Mouse (Mus musculus) frontal cortex, postnatal 10 days (tissue): ENCODE data around the gene Galnt17.

Experiments
- DNase-seq, 2 experiments: peaks; one replicate each; pipeline ENCODE4 v3.0.0; 2022; ENCODE audit warnings: low spot score in 2 of 2, mixed read lengths in 1 of 2

The Galnt17 gene

DNA sequence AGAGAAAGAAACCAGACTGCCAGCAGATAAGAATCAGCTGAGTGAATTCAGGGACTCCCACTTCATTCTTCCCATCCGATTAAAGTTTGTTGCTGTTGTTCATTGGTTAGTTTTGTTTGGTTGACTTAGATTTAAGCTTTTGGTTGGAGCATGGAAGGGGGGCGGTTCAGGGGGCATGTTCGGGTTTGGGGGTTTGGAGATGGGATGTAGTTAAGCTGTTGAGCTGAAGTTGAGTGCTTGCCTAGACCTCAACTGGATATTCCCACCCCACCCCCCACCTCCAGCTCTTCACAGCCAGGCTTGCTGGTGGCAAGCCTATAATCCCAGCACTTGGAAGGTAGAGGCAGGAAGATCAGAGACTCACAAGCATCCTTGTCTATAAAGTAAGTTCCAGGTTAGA is at the start of gene Galnt17:
Gene Galnt17 (minus strand): TSS at position 101 of the 400 bp plus-strand sequence.
- DNase-seq, result no peak

DNA sequence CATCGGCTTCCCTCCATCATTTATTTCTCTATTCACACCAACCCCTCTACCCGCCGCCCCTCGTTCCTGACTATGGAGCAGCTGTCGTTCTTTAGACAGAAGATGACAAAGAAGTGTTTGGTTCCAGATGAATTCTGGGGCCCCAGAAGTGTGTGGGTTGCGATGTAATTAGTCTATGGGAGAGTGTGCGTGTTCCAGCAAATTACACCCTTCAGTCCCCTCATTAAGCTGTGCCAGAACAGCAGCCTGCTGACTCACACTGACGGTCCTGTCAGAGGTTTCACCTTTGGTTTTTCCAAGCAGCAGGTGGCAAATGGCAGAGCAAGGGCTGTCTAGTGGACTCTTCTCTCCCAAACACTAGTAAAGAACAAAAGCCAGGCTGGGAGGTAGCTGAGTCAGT is 26.2 kb upstream of the Galnt17 start:
- DNase-seq, result no peak

- no peak for DNase-seq
These were observed 13.0 kb upstream of the Galnt17 start for GRCm38 (mm10) chr5:131321286-131321685.

DNA sequence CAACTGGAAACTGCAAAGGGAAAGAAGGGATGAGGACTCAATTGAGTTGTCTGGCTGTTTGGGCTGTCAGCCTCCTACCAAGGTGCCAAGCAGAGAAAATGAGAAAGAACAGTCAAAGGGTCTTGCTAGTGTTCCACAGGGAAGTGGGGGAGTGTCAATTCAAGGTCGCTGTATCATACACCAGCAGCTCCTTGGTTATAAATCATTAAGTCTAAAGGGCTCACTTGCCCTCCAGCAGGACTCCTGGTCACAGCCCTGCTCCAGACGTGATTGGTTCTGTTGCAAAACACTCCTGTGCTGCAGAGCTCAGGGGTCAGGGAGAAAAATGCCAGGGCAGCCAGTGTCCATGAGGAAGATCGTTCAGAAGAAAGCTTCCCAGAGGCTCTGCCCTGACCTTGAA is 11.3 kb upstream of the Galnt17 start:
- no peak for DNase-seq

GRCm38 (mm10) chr5:131319141-131319540 is 10.8 kb upstream of the Galnt17 start:
- DNase-seq, result no peak

DNA sequence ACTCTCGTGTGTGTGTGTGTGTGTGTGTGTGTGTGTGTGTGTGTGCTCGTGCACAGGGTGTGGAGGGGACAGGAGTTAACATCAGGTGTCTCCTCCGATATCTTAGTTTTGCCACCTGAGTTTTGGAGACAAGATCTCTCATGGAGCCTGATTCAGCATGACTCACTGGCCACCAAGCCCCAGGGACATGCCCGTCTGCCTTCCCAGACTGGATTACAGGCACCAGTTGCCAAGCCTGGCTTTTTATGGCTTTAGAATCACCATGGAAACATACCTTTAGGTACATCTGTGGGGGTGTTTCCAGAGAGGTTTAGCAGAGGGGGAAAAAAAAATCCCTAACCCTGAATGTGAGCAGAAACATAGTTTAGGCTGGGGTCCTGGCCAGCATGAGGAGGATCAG is 6.7 kb upstream of the Galnt17 start:
- DNase-seq, result no peak

DNA sequence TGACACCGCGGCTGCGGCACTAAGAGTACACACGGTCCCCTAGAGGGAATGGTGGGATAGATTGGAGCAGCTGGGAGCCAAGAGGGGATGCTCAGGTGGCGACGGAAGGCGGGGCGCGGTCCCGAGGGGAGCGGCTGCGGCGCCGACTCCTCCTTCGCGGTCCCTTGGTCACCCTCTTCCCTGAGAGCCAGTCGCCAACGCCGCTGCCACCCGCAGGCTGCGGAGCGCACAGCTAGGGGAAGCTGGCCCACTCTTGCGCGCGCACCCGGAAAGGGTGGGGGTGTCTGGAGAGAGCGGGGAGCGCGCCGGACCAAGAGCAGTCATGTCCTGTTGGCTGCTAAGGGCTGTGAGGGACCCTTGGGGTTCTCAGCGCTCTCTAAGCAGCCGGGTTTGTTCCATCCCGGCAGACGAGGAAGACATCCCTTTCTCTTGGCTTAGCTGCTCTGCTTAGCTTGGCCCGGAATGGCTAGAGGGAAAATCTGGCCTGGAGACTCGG is 593 bp downstream of the Galnt17 start:
- peak; percentile 72 to 78 for DNase-seq

DNA sequence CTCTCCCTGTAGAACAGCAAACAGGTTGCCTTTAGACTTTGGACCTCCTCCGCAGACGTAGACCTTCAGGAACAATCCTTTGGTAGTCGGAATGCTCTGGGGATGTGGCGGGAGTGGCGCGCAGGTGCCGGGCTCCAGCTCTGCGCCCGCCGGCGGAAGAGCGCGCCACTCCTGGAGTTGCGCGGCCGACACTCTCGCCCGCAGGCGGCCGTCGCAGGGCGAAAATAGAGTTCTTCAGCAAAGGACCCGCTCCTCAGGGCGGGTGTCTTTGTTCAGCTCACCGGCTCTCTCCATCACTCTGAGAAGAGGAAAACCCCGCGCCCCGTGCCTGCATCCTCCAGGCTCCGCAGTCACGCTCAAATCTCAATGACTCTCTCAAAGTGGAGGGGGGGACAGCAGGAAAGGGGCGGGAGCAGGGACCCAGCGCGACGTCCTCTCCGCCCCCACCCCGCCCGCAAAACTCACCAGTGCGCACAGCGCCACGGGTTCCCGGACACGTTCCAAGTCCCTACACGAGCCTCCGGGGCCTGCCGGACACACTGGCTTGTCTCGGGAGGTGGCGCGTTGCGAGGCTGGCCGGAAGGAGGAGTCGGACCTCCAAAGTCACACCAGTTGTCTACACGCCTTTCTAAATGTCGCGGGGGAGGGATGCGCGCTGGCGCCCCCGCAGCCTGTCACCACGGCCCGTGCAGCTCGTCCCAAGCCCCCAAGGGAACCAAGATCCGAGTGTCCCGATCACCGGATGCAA is 1.2 kb downstream of the Galnt17 start:
- DNase-seq, result peak; percentile 11 to 39

DNA sequence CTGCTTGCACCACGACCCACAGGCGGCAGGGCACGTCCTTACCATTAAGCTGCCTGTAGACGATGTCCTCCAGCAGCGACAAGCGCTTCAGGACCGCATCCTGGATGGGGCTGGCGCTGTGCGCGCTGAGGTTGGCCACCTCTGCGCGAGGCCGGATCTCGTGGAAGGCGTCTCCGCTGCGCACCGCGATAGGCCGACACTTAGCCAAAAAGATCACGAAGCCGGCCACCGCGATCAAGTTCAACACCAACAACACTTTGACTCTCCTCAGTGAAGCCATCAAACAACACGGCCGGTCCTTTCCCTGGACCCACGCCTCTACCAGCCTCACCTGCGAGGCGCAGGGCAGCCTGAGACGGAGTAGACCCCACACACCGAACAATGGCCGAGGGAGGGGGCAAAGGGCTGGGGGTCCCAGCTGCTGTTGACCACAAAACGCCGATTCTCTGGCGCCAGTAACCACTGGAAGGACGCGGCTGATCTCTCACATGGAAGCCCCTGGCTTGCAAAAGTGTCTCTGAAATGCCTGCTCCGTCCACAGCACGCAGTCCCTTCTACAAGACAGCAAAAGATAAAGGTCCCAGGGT is 1.9 kb downstream of the Galnt17 start:
- DNase-seq, result no peak

DNA sequence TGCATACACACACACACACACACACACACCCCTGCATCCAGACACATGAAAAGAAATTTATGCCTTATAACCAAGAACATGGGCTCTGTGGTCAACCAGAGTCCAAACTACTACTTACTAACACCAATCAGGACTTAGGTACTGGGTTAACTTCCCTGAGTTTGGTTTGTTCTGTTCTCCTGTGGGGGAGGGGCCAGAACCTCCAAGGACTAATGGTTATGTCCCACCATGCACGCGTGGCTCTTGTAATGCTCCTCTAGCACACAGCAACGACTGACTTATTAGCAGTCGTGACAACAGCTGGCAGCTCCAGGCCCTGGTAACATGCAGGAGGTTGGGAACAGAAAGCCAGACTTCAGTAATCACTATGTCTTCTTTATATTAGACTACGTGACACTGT is 3.1 kb downstream of the Galnt17 start:
- no peak for DNase-seq

- no peak for DNase-seq
These were observed 6.8 kb downstream of the Galnt17 start for GRCm38 (mm10) chr5:131301526-131301925.

DNA sequence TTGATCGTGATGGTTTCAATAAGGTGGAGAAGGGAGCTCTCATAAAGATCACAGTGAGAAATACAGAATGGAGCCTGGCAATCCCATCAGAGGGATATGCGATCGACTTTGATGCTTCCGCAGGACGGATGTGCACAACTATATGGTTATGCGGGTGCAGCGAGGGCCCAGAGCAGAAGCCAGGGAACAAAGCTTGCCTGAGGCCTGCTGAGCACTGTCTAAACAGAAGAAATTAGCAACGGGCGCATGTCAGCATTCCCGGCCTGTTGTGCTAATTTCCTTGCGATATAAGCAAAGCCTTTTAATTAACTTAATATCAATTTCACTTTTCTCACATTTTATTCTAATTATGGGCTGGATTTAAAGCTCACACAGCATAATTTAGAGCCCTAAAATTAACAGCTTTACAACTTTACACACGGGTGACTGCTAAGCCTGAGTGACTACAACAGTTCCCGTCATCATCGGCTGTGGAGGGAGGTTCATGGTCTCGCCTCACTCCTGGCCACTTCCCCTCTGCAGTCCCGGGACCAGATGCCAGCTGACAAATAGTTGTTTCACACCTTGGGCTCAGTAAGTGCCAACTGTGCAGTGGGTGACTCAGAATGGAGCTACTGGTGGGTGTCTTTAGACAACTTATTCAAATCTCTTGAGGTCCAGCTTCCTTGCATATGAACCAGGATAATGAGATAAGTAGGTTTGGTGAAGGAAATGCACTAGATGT is 14.4 kb downstream of the Galnt17 start:
- DNase-seq, result no peak

DNA sequence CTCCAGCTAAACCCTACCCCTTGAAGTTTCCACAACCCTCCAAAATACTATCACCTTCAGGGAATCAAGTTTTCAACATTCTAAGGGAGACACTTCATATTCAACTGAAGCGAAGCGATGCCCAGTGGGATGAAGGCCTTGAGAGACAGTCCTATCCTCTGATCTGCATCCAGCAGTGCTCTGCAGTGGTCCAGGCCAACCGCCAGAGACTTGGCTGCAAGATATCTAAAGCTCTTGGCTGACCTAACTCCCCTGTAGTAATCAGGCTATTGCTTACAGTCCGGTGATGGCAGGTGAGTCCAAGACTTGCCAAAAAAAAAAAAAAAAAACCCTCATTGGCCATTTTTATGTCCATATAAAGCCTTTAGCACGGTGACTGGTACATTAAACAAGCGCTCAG is 21.2 kb downstream of the Galnt17 start:
- DNase-seq, result no peak

- no peak for DNase-seq
These were observed 21.6 kb downstream of the Galnt17 start for GRCm38 (mm10) chr5:131286680-131287079.

DNA sequence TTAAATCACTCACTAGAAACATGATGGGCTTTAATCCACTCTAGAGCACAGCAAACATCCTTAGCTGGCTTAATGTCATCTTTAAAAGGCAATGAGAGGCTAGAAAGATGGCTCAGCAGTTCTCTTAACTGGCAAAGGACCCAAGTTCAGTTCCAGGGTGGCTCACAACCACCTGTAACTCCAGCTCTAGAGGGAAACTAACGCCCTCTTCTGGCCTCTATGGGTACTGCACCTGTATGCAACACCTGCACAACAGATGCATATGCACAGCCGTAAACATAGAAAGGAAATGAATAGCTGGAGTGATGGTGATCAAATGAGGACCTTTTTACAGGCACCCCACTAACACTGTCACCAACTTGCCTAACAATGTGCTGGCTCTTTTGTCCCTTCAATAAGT is 27.9 kb downstream of the Galnt17 start:
- no peak for DNase-seq

GRCm38 (mm10) chr5:131279286-131279685 is 29.0 kb downstream of the Galnt17 start:
- DNase-seq, result no peak

GRCm38 (mm10) chr5:131277227-131277626 is 31.1 kb downstream of the Galnt17 start:
- DNase-seq, result no peak

DNA sequence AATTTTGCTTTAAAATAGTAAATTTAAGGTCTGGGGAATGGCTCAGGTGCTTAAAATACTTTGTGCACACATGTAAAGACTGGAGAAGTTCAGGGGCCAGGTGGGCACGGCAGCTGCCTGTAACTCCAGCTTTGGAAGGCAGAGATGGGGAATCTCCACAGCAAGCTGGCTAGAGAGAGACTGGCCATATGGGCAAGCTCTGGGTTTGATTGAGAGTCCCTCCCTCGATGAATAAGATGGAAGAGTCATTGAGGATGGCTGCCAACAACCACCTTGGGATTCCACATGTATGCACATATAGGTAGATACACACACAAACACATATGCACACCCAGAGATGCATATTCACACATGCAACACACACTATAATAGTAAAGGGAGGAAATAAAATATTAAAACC is 42.0 kb downstream of the Galnt17 start:
- DNase-seq, result no peak

- no peak for DNase-seq
These were observed 44.2 kb downstream of the Galnt17 start for GRCm38 (mm10) chr5:131264145-131264544.

DNA sequence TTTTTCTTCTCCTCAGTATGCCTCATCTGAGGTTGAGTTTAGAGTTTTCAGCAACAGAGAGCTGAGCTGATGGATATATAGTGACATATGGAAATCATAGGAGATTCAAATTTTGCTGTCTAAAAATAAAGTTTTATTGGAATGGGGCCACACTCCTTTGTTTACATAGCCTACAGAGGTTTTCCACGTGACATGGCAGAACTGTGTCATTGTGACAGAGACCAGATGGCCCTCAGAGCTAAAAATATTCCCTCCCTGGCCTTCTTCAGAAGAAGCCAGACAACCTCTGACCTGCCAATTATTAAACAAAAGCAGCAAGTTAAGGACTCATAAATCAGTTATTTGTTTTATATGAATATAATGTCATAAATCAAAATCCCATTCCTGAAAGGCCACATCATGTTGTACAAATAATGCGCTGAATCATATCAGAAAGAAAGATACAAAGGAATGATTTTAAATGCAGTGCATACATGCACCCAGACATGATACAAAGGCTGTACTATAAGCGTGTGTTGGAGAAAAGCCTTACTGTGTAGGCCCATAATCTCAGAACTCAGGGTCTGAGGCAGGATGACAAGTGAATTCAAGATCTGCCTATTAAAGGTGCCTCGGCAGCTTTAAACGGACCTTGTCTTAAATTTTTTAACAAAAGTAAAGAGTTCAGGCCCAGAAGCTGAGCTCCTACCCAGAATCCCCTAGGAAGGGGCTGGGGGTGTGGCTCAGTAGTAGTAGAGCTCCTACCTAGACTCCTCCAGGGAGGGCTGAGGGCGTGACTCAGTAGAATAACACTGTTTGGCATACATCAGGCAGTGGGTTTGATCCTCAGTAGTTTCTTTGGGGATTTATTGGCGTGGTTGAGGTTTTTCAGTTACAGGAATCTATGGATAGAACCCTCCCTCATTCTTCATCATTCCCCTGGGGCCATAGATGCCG is 57.3 kb downstream of the Galnt17 start:
- no peak for DNase-seq

DNA sequence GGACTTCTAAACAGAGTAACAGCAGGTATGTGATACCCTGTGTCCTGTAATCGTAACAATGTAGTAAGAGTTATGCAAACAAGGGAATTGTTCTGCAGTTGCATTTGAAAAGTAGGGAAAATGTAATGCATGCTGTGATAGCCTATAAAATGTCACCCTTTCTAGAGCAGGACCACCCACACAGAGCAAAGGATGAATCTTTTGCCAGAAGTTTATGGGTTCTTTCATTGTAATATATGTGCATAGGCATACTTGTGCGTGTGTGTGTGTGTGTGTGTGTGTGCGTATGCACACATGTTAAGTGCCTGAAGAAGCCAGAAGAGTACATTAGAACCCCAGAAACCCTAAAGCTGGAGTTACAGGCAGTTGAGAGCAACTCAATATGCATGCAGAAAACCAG is 59.9 kb downstream of the Galnt17 start:
- no peak for DNase-seq

- no peak for DNase-seq
These were observed 61.7 kb downstream of the Galnt17 start for GRCm38 (mm10) chr5:131246591-131246990.
